ENCODE assay signal across 19 mouse cellular contexts in genomic region chr15:7173346-7173745, GRCm38 (mm10).
"Had no signal": no experiment of that assay in that cellular context is flagged by ENCODE, and none has a peak within 500 bp of the region (broad histone marks: within the 10 kb centered on the region; RNA-seq: fewer than 3 reads in every experiment).

No protein-coding gene starts in this region.

- H3K4me2 ChIP-seq: limb, embryonic 12.5 days; limb, embryonic 15.5 days; liver, embryonic 11.5 days; lung, embryonic 14.5 days; midbrain, embryonic 12.5 days; midbrain, embryonic 15.5 days; neural tube, embryonic 12.5 days; neural tube, embryonic 15.5 days; stomach, embryonic 15.5 days had no signal

- H3K36me3 ChIP-seq: midbrain, embryonic 12.5 days; midbrain, embryonic 15.5 days had no signal

- DNase-seq: layer of hippocampus, postnatal 36 days; liver, postnatal 0 days; right cerebral cortex, postnatal 25 days; spleen, adult 18-20 months; thymus, postnatal 25 days had no signal

- ATAC-seq: liver, postnatal 0 days; midbrain, embryonic 15.5 days had no signal

- H3K4me3 ChIP-seq: layer of hippocampus, adult 2 months; left cerebral cortex, adult 2 months; limb, embryonic 12.5 days; limb, embryonic 15.5 days; midbrain, embryonic 12.5 days; midbrain, embryonic 15.5 days; neural tube, embryonic 12.5 days; neural tube, embryonic 15.5 days; stomach, embryonic 15.5 days had no signal

- H3K9ac ChIP-seq: limb, embryonic 12.5 days; limb, embryonic 15.5 days; liver, embryonic 14.5 days; liver, postnatal 0 days; lung, embryonic 14.5 days; midbrain, embryonic 12.5 days; midbrain, embryonic 15.5 days; neural tube, embryonic 12.5 days; neural tube, embryonic 15.5 days; stomach, embryonic 15.5 days had no signal

- H3K27ac ChIP-seq: kidney, postnatal 0 days; layer of hippocampus, adult 2 months; left cerebral cortex, adult 2 months; limb, embryonic 12.5 days; limb, embryonic 15.5 days; liver, embryonic 14.5 days; macrophage; midbrain, embryonic 12.5 days; midbrain, embryonic 15.5 days; neural tube, embryonic 12.5 days; neural tube, embryonic 15.5 days; stomach, embryonic 15.5 days had no signal

- H3K9me3 ChIP-seq: limb, embryonic 12.5 days; limb, embryonic 15.5 days; midbrain, embryonic 12.5 days; midbrain, embryonic 15.5 days; neural tube, embryonic 12.5 days; neural tube, embryonic 15.5 days; stomach, embryonic 15.5 days had no signal

- H3K27me3 ChIP-seq: limb, embryonic 12.5 days; limb, embryonic 15.5 days; midbrain, embryonic 12.5 days; midbrain, embryonic 15.5 days; neural tube, embryonic 12.5 days; neural tube, embryonic 15.5 days; stomach, embryonic 15.5 days had no signal

- H3K4me1 ChIP-seq: limb, embryonic 12.5 days; limb, embryonic 15.5 days; midbrain, embryonic 12.5 days; midbrain, embryonic 15.5 days; neural tube, embryonic 12.5 days; neural tube, embryonic 15.5 days had no signal
